Mouse (Mus musculus): ENCODE results near the gene Wnt2b.

DNA sequence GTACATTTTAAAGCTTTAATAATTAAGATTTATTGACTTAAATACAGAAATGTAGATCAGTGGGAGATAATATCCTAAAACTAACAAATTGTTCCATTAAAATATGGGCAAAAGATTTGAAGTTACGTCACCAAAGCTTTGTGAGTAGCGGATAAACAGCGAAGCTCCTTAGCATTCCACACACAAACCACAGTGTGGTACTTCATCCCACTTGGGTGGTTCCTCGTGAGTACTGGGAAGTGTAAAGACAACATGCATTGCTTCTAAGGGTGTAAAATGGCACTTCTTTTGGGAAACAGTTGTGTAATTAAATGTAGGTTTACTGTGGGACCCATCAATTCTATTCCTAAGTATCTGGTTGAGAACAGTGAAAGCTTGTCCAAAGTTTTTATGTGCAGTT, 60.6 kb downstream of the Wnt2b start:
- no peak for TF ChIP-seq CTCF (IDR thresholded peaks at IDR 0.05; ENCODE audit: low read depth)
- no peak for TF ChIP-seq EP300 (IDR thresholded peaks at IDR 0.05; ENCODE audit: low read depth)

Data from liver, embryonic 14.5 days (tissue).